Mouse (Mus musculus) macrophage (primary cell): ENCODE data around the gene Mcoln2. TPM values are rescaled to one million over a fixed set of nuclear protein-coding genes. Genes with fewer than 3 reads are reported as not detected.

Experiments used
- H3K27ac ChIP-seq: fragments of 350-480 bp; formaldehyde crosslinking; 2 replicates; pipeline ENCODE4 v1.9.0; 2021
- H3K36me3 ChIP-seq: fragments of 350-480 bp; formaldehyde crosslinking; 2 replicates; pipeline ENCODE4 v1.9.0; 2021; ENCODE audit errors: inconsistent target
- H3K4me3 ChIP-seq: fragments of 350-480 bp; formaldehyde crosslinking; 2 replicates; pipeline ENCODE4 v1.9.0; 2021; ENCODE audit errors: inconsistent target
- H3K79me2 ChIP-seq: fragments of 350-480 bp; formaldehyde crosslinking; 2 replicates; pipeline ENCODE4 v1.9.0; 2021; ENCODE audit errors: inconsistent target
- WGBS: methylation state at CpG from one replicate; pipeline ENCODE4 v1.1.7; 2026; ENCODE audit warnings: inconsistent platforms; ENCODE audit not compliant: missing documents; 5-methylcytosine and 5-hydroxymethylcytosine counted together
- polyA plus RNA-seq: library from polyadenylated mRNA; stranded (reverse); fragments of 250-400 nt; gene quantifications from 3 replicates; pipeline ENCODE4 v1.2.4, GENCODE M21; 2018; ENCODE audit warnings: inconsistent platforms

The Mcoln2 gene
- polyA plus RNA-seq, 1 experiment from 2014 or later = 53.6 TPM

GRCm38 (mm10) chr3:146237676-146238075 is 88.0 kb downstream of the Mcoln2 start:
- WGBS = 98% methylated on average over 5 of the region's 5 CpGs
- H3K4me3 ChIP-seq = no peak overlapping the region

GRCm38 (mm10) chr3:146244630-146245029 is 95.0 kb downstream of the Mcoln2 start:
- Histone ChIP-seq H3K36me3 (no peaks in the 10 kb centered on the region), H3K79me2 (no peaks in the 10 kb centered on the region), H3K4me3 (no peak overlapping the region), H3K27ac (no peak overlapping the region)
- 56% methylated on average over 1 of the region's 1 CpGs for WGBS

More at GRCm38 (mm10) chr3:146237676-146238075, 88.0 kb downstream of the Mcoln2 start:
- no peaks in the 10 kb centered on the region for H3K36me3 ChIP-seq
- no peaks in the 10 kb centered on the region for H3K79me2 ChIP-seq
- no peak overlapping the region for H3K27ac ChIP-seq

Other genes with a start within 250 kb of the Mcoln2 start
- gene Bcl10, start 227.0 kb upstream of the Mcoln2 start, polyA plus RNA-seq = 33.7 to 72.6 TPM (median 47.5 TPM) in 3 replicates
- 19.9 to 24.6 TPM (median 21.5 TPM) in 3 replicates for gene 2410004B18Rik, start 211.8 kb upstream of the Mcoln2 start, polyA plus RNA-seq
- 0.04 to 0.16 TPM in 2 of 3 replicates, not detected in the other for gene Syde2, start 162.0 kb upstream of the Mcoln2 start, polyA plus RNA-seq
- 0.07 to 0.27 TPM (median 0.10 TPM) in 3 replicates for gene Wdr63, start 41.7 kb upstream of the Mcoln2 start, polyA plus RNA-seq
- 38.3 to 114 TPM (median 88.0 TPM) in 3 replicates for gene Mcoln3, start 32.4 kb upstream of the Mcoln2 start, polyA plus RNA-seq
- gene Lpar3, start 71.1 kb downstream of the Mcoln2 start, polyA plus RNA-seq = not detected in 3 replicates